ENCODE assay signal across 8 mouse cellular contexts in the genomic region with DNA sequence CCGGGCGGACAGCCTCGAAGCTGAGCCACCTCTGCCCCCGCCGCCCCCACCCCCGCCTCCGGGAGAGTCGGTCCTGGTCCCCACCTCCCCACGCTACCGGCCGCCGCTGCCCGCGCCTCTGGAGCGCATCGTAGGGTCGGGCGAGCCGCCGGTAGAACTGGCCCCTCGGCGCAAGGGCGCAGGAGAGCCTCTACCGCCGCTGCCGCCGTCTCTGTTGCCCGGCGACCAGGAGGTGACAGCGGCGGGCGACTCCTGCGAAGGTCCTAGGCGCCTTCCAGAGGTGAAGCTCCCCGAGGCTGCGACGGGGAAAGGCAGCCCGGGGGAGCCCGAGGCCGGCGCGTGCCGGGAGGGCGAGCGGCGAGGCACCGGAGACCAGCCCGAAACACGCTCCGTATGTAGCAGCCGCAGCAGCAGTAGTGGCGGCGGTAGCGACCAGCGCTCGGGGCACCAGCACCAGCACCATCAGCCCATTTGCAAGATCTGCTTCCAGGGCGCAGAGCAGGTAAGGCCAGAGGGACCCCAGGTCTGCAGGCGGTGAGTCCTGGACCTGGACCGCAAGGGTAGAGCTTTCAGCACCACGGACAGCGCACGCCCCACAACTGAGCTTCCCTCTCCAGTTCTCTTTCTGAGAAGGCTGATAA. TPM values are rescaled to one million over a fixed set of nuclear protein-coding genes. Genes with fewer than 3 reads are reported as not detected.
DNase-seq lines count a peak whose midpoint lies in the region; ATAC-seq lines count a peak whose summit lies in the region.

No protein-coding gene starts in this region.

- peak; percentile 93 for ATAC-seq in common myeloid progenitor, adult 5-6 weeks (replicated peaks; ENCODE audit: low read depth, poor library complexity, severe bottlenecking)
- peak; percentile 84 for ATAC-seq in limb, embryonic 13.5 days (ENCODE audit: low FRiP score, low read depth)
- peak; percentile 62 for ATAC-seq in midbrain, embryonic 16.5 days

- H3K9me3 ChIP-seq in limb, embryonic 13.5 days, result no peaks in the 10 kb centered on the region
- no peaks in the 10 kb centered on the region for H3K9me3 ChIP-seq in midbrain, embryonic 16.5 days (replicated peaks; ENCODE audit: control insufficient read depth, low read length, poor library complexity, severe bottlenecking)

- H3K4me1 ChIP-seq in limb, embryonic 13.5 days, result peaks cover 14% of the 10 kb centered on the region
- H3K4me1 ChIP-seq in midbrain, embryonic 16.5 days (ENCODE audit: control insufficient read depth, insufficient read depth, low read length), result peaks cover 6% of the 10 kb centered on the region

- peak overlapping the region; percentile 97 for H3K4me2 ChIP-seq in limb, embryonic 13.5 days (replicated peaks)
- H3K4me2 ChIP-seq in midbrain, embryonic 16.5 days (ENCODE audit: low read length), result peak overlapping the region; percentile 82

- peak overlapping the region; percentile 57 for H3K4me3 ChIP-seq in limb, embryonic 13.5 days
- peak overlapping the region; percentile 81 for H3K4me3 ChIP-seq in midbrain, embryonic 16.5 days (ENCODE audit: low read depth, low read length)

- H3K27me3 ChIP-seq in limb, embryonic 13.5 days, result peaks cover 46% of the 10 kb centered on the region
- H3K27me3 ChIP-seq in midbrain, embryonic 16.5 days (ENCODE audit: control insufficient read depth, insufficient read depth, low read depth, low read length), result no peaks in the 10 kb centered on the region

- peak; percentile 20 to 60 for DNase-seq in spleen, postnatal 10 days (ENCODE audit: low spot score in 2 of 2)
- no peak for DNase-seq in spleen, adult 12 weeks (ENCODE audit: low spot score)
- DNase-seq in gastrocnemius, postnatal 25 days, result peak; percentile 8
- DNase-seq in kidney, adult 11 months, result peak; percentile 9
- DNase-seq in testis, postnatal 14 days (ENCODE audit: low spot score), result peak; percentile 63

- WGBS in limb, embryonic 13.5 days, result under 1% methylated on average over 54 of the region's 62 CpGs
- under 1% methylated on average over 51 of the region's 62 CpGs for WGBS in midbrain, embryonic 16.5 days

- no peak overlapping the region for H3K27ac ChIP-seq in limb, embryonic 13.5 days
- H3K27ac ChIP-seq in midbrain, embryonic 16.5 days (ENCODE audit: low read length), result peak overlapping the region; percentile 94

- no peaks in the 10 kb centered on the region for H3K36me3 ChIP-seq in limb, embryonic 13.5 days
- no peaks in the 10 kb centered on the region for H3K36me3 ChIP-seq in midbrain, embryonic 16.5 days (ENCODE audit: control insufficient read depth, insufficient read depth, low read length)

- no peak overlapping the region for H3K9ac ChIP-seq in limb, embryonic 13.5 days
- H3K9ac ChIP-seq in midbrain, embryonic 16.5 days (ENCODE audit: low read depth, low read length), result peak overlapping the region; percentile 91

RNA-seq across cellular contexts. Expression of a gene that starts 0.6 kb away (rescaled TPM):
- not detected in 2 replicates for total RNA-seq in common myeloid progenitor, adult 5-6 weeks (2017)
- total RNA-seq in gastrocnemius, postnatal 25 days (2021), result not detected
- 0.50 and 1.0 TPM in 2 replicates for polyA plus RNA-seq in limb, embryonic 13.5 days (2015; fragmentation: Nextera tagmentation; extraction: Ambion mirVana)
- 6.4 and 6.5 TPM in 2 replicates for polyA plus RNA-seq in midbrain, embryonic 16.5 days (2015; fragmentation: Nextera tagmentation; extraction: Ambion mirVana)
